Mouse (Mus musculus) thymus, postnatal 14 days (tissue): Measurements from ENCODE around the gene Gm3002.
"Not testable (repeated sequence)": the region's sequence is repeated elsewhere in the genome, so short reads cannot be mapped to it uniquely, and the experiment has no call there.

Source experiments
- DNase-seq: peaks from one replicate; pipeline ENCODE4 v3.0.0; 2021

The Gm3002 gene

DNA sequence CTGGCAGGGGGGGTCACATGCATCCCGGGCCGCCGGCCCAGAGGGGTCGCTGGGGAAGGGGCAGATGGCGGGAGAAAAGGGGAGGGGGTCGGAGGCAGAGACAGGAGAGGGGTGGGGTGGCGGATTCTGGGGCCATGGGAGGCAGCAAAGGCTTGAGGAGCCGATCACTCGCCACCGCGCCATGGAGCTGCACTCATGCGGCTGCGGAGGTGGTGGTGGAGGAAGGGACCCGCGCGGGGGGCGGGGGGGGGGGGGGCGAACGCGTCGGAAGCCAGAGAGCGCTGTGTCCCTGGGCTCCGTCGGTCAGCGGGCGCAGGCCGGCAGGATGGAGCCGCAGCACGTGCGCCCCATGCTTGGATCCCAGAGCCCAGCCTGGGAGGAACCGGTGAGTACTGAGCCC lies at the start of gene Gm3002:
Gene Gm3002 (plus strand): TSS at position 301 of the 400 bp plus-strand sequence.
- not testable (repeated sequence) for DNase-seq

DNA sequence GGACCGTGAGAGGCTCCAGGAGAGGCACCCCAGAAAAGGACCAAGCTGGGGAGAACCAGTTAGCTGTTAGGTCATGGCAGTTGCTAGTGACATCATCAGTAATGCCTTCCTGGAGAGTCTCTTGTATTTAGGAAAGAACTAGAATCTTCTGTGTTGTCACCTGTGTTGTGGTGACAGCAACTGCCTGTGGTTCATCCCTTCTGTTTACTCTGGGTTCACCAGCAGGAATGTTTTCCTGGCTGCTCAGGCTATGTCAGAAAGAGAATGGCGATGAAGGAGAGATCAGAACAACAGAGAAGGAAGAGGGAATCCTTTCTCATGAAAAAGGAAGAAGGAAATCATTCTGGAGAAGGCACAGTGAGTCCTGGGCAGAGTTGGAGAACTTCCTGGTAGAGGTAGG lies 36.1 kb downstream of the Gm3002 start, which contains the start of gene Gm3033:
Gene Gm3033 (plus strand): TSS at position 301 of the 400 bp plus-strand sequence.
- not testable (repeated sequence) for DNase-seq

DNA sequence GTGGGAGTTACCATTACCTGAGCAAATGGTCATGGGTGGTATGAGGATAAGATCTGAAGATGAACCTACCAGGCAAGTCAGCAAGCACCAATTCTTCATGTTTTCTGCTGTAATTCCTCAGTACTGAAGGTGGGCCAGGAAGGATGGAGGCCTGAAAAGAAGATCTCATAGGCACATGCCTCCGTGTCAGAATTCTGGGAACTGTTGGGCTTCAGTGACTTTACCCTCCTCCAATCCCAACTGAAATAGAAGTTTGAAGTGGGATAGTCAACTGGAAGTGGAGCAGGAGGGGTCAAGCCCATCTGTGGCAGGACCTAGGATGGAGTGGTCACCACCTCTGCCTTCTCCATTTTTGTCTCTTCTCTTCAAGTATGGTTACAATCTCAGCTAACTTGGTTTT lies 74.0 kb downstream of the Gm3002 start, which contains the start of gene Gm2916:
Gene Gm2916 (plus strand): TSS at position 301 of the 400 bp plus-strand sequence.
- DNase-seq, result not testable (repeated sequence)

DNA sequence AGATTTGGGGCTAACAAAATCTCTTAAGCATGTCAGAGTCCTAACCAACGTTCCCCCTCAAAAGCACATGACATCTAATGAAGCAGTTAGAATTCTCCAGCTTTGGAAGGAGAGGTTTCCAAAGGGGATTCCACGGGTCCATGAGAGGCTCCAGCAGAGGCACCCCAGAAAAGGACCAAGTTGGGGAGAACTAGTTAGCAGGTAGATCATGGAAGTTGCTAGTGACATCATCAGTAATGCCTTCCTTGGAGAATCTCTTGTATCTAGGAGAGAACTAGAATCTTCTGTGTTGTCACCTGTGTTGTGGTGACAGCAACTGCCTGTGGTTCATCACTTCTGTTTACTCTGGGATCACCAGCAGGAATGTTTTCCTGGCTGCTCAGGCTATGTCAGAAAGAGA lies 121.6 kb downstream of the Gm3002 start, which contains the start of gene Gm3029:
Gene Gm3029 (plus strand): TSS at position 301 of the 400 bp plus-strand sequence.
- not testable (repeated sequence) for DNase-seq

DNA sequence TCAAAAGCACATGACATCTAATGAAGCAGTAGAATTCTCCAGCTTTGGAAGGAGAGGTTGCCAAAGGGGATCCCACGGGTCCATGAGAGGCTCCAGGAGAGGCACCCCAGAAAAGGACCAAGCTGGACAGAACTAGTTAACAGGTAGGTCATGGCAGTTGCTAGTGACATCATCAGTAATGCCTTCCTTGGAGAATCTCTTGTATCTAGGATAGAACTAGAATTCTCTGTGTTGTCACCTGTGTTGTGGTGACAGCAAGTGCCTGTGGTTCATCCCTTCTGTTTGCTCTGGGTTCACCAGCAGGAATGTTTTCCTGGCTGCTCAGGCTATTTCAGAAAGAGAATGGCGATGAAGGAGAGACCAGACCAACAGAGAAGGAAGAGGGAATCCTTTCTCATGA lies 153.4 kb downstream of the Gm3002 start, which contains the start of gene Gm3095:
Gene Gm3095 (plus strand): TSS at position 301 of the 400 bp plus-strand sequence.
- DNase-seq, result not testable (repeated sequence)

DNA sequence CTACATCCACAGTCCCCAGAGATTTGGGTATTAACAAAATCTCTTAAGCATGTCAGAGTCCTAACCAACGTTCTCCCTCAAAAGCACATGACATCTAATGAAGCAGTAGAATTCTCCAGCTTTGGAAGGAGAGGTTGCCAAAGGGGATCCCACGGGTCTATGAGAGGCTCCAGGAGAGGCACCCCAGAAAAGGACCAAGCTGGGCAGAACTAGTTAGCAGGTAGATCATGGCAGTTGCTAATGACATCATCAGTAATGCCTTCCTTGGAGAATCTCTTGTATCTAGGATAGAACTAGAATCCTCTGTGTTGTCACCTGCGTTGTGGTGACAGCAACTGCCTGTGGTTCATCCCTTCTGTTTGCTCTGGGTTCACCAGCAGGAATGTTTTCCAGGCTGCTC lies 188.2 kb downstream of the Gm3002 start, which contains the start of gene Gm3099:
Gene Gm3099 (plus strand): TSS at position 301 of the 400 bp plus-strand sequence.
- DNase-seq, result not testable (repeated sequence)
